Comparison of ENCODE assay signal across 8 mouse cellular contexts in the genomic region with DNA sequence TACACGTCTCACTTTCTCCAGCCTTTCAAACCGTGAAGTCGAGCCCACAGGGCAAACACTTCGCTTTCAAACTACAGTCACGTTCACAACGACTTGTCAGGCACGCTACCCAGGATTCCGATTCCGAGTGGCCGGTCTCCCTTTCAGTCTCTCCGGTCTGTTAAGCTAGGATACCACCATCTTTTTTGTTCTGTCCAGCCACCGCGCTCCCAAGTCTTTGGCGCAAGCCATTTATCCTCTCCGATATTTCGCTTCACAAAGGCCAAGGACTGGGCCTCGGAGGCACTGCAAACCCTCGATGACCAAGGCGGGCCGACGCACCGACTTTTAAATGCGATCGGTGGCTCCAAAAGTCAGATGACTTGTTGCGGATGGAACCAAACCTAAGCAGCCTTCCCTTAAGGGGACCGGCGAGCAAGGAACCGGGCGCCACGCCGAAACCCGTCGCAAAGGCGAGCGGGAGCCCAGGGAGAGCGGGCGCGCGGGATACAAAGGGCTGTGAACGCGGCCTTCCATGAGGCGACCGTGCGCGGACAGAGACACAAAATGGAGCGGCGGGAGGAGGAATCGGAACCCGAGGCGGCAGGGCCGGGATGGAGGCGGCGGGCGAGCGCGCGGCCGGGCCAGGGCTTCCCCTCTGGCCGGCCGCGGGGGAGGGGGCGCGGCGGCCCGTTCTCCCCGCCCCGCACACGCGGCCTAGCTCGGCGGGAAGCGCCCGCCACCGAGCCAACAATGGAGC. TPM values are rescaled to one million over a fixed set of nuclear protein-coding genes. Genes with fewer than 3 reads are reported as not detected.
DNase-seq lines count a peak whose midpoint lies in the region; ATAC-seq and TF ChIP-seq lines count a peak whose summit lies in the region.

No protein-coding gene starts in this region.

- H3K79me3 ChIP-seq in C2C12 (ENCODE audit: low read depth) = peaks cover 52% of the 10 kb centered on the region

- peaks cover 5% of the 10 kb centered on the region; the same call in 1 of the 2 replicates for H3K4me1 ChIP-seq in embryonic facial prominence, embryonic 15.5 days
- H3K4me1 ChIP-seq in heart, embryonic 11.5 days (ENCODE audit: control insufficient read depth, insufficient read depth, low read length) = no peaks in the 10 kb centered on the region; the same call in 1 of the 2 replicates
- H3K4me1 ChIP-seq in kidney, embryonic 15.5 days = peaks cover 18% of the 10 kb centered on the region
- H3K4me1 ChIP-seq in liver, embryonic 11.5 days (replicated peaks; ENCODE audit: control insufficient read depth, insufficient read depth, low read length) = peaks cover 9% of the 10 kb centered on the region

- no peaks in the 10 kb centered on the region for H3K9me3 ChIP-seq in embryonic facial prominence, embryonic 15.5 days (replicated peaks)
- H3K9me3 ChIP-seq in heart, embryonic 11.5 days (replicated peaks; ENCODE audit: control insufficient read depth, low read length) = no peaks in the 10 kb centered on the region
- no peaks in the 10 kb centered on the region for H3K9me3 ChIP-seq in kidney, embryonic 15.5 days (replicated peaks)
- H3K9me3 ChIP-seq in liver, embryonic 11.5 days (ENCODE audit: control insufficient read depth, low read length) = no peaks in the 10 kb centered on the region

- H3K36me3 ChIP-seq in C2C12 (ENCODE audit: control insufficient read depth, insufficient read depth) = peaks cover 4% of the 10 kb centered on the region
- no peaks in the 10 kb centered on the region for H3K36me3 ChIP-seq in embryonic facial prominence, embryonic 15.5 days
- H3K36me3 ChIP-seq in heart, embryonic 11.5 days (ENCODE audit: control insufficient read depth, insufficient read depth, low read length) = no peaks in the 10 kb centered on the region
- no peaks in the 10 kb centered on the region for H3K36me3 ChIP-seq in kidney, embryonic 15.5 days
- no peaks in the 10 kb centered on the region for H3K36me3 ChIP-seq in liver, embryonic 11.5 days (ENCODE audit: control insufficient read depth, insufficient read depth, low read length)

- H3K79me2 ChIP-seq in C2C12 (ENCODE audit: control insufficient read depth, insufficient read depth) = peaks cover 59% of the 10 kb centered on the region

- peak overlapping the region; percentile 96 for H3ac ChIP-seq in C2C12 (ENCODE audit: control insufficient read depth, insufficient read length, low read depth)

- H3K27ac ChIP-seq in embryonic facial prominence, embryonic 15.5 days (replicated peaks) = peak overlapping the region; percentile 95
- H3K27ac ChIP-seq in heart, embryonic 11.5 days (ENCODE audit: low read depth, low read length) = peak overlapping the region; percentile 95
- peak overlapping the region; percentile 96 for H3K27ac ChIP-seq in kidney, embryonic 15.5 days
- H3K27ac ChIP-seq in liver, embryonic 11.5 days (ENCODE audit: low read depth, low read length) = peak overlapping the region; percentile 87

- under 1% methylated on average over 64 of the region's 74 CpGs for WGBS in embryonic facial prominence, embryonic 15.5 days
- under 1% methylated on average over 69 of the region's 74 CpGs for WGBS in heart, embryonic 11.5 days (ENCODE audit: insufficient replicate concordance)
- under 1% methylated on average over 74 of the region's 74 CpGs for WGBS in kidney, embryonic 15.5 days
- under 1% methylated on average over 69 of the region's 74 CpGs for WGBS in liver, embryonic 11.5 days

- no peaks in the 10 kb centered on the region for H3K27me3 ChIP-seq in C2C12 (ENCODE audit: control insufficient read depth, insufficient read depth, insufficient read length)
- no peaks in the 10 kb centered on the region for H3K27me3 ChIP-seq in embryonic facial prominence, embryonic 15.5 days
- H3K27me3 ChIP-seq in heart, embryonic 11.5 days (ENCODE audit: control insufficient read depth, insufficient read depth, low read length) = no peaks in the 10 kb centered on the region
- no peaks in the 10 kb centered on the region for H3K27me3 ChIP-seq in kidney, embryonic 15.5 days
- H3K27me3 ChIP-seq in liver, embryonic 11.5 days (replicated peaks; ENCODE audit: control insufficient read depth, insufficient read depth, low read length) = no peaks in the 10 kb centered on the region

- peak overlapping the region; percentile 85 for H3K4me3 ChIP-seq in C2C12 (ENCODE audit: insufficient read depth, poor library complexity, severe bottlenecking)
- peak overlapping the region; percentile 95 for H3K4me3 ChIP-seq in embryonic facial prominence, embryonic 15.5 days (replicated peaks)
- H3K4me3 ChIP-seq in heart, embryonic 11.5 days (ENCODE audit: low read depth, low read length) = peak overlapping the region; percentile 96
- H3K4me3 ChIP-seq in kidney, embryonic 15.5 days (replicated peaks) = peak overlapping the region; percentile 94
- peak overlapping the region; percentile 91 for H3K4me3 ChIP-seq in liver, embryonic 11.5 days (ENCODE audit: low read depth, low read length)

- peak overlapping the region; percentile 99 for H3K9ac ChIP-seq in embryonic facial prominence, embryonic 15.5 days
- peak overlapping the region; percentile 98 for H3K9ac ChIP-seq in heart, embryonic 11.5 days (ENCODE audit: low read depth, low read length)
- H3K9ac ChIP-seq in kidney, embryonic 15.5 days = peak overlapping the region; percentile 100
- H3K9ac ChIP-seq in liver, embryonic 11.5 days (ENCODE audit: low read depth, low read length) = peak overlapping the region; percentile 97

- ATAC-seq in embryonic facial prominence, embryonic 15.5 days (ENCODE audit: insufficient number of reproducible peaks, low FRiP score, low TSS enrichment, low read depth) = peak; percentile 71
- ATAC-seq in heart, embryonic 11.5 days (replicated peaks; ENCODE audit: insufficient number of reproducible peaks, low FRiP score, low TSS enrichment) = peak; percentile 72
- ATAC-seq in kidney, embryonic 15.5 days (replicated peaks; ENCODE audit: low FRiP score) = peak; percentile 75
- peak; percentile 72 for ATAC-seq in liver, embryonic 11.5 days (replicated peaks; ENCODE audit: low FRiP score)
- ATAC-seq in monocyte, adult 5-6 weeks (replicated peaks; ENCODE audit: insufficient number of reproducible peaks, low FRiP score, low TSS enrichment, poor library complexity, severe bottlenecking) = peak; percentile 41; the same call in 1 of the 2 replicates

- peak; percentile 17 to 38 for DNase-seq in adrenal gland, postnatal 4 days (ENCODE audit: low spot score in 2 of 2)
- peak; percentile 67 for DNase-seq in liver, embryonic 11.5 days (ENCODE audit: low spot score)
- DNase-seq in spleen, postnatal 36 days (ENCODE audit: low spot score in 2 of 2) = peak; percentile 35 to 44

- H3K4me2 ChIP-seq in embryonic facial prominence, embryonic 15.5 days (replicated peaks) = peak overlapping the region; percentile 55
- H3K4me2 ChIP-seq in heart, embryonic 11.5 days = peak overlapping the region; percentile 62
- peak overlapping the region; percentile 64 for H3K4me2 ChIP-seq in kidney, embryonic 15.5 days
- peak overlapping the region; percentile 72 for H3K4me2 ChIP-seq in liver, embryonic 11.5 days

- TF ChIP-seq CTCF in C2C12 (IDR thresholded peaks at IDR 0.05; ENCODE audit: control insufficient read depth, insufficient read depth, insufficient read length) = no peak

TF ChIP-seq in C2C12, 6 proteins besides CTCF, POLR2A, EP300 and RAD21:
- TF ChIP-seq CEBPB (IDR thresholded peaks at IDR 0.05; ENCODE audit: low read depth) (no peak), MAX (IDR thresholded peaks at IDR 0.05) (no peak), USF1 (IDR thresholded peaks at IDR 0.05; ENCODE audit: low read depth) (no peak)

RNA-seq across cellular contexts. Expression of gene Cpsf6, which starts 3.8 kb away (rescaled TPM):
- polyA plus RNA-seq in C2C12 (2012; fragmentation: generic; extraction: Trizol) = 36.6 TPM
- 100 to 1,000 TPM; 103 to 113 TPM for total RNA-seq in adrenal gland, postnatal 4 days (2021)
- 124 and 127 TPM in 2 replicates for polyA plus RNA-seq in embryonic facial prominence, embryonic 15.5 days (2015; fragmentation: Nextera tagmentation; extraction: Ambion mirVana)
- 97.9 and 117 TPM in 2 replicates for polyA plus RNA-seq in heart, embryonic 11.5 days (2014; fragmentation: Nextera tagmentation; extraction: Ambion mirVana)
- polyA plus RNA-seq in kidney, embryonic 15.5 days (2015; fragmentation: Nextera tagmentation; extraction: Ambion mirVana) = 164 and 169 TPM in 2 replicates
- polyA plus RNA-seq in liver, embryonic 11.5 days (2014; fragmentation: Nextera tagmentation; extraction: Ambion mirVana) = 135 and 155 TPM in 2 replicates
- 73.2 to 128 TPM (median 73.7 TPM) in 3 replicates for total RNA-seq in monocyte, adult 5-6 weeks (2017)

Comparison
In these comparisons a context has a peak if more than half of its experiments do, and no peak if none do; other contexts are left out.
1. Peak in every context shown above with its lines: DNase-seq, ATAC-seq, H3K4me3 ChIP-seq and H3K27ac ChIP-seq.